24 mouse cellular contexts compared by ENCODE assay signal in genomic region chr7:84442343-84442911, GRCm38 (mm10). TPM values are rescaled to one million over a fixed set of nuclear protein-coding genes. Genes with fewer than 3 reads are reported as not detected.
"Had no signal": no experiment of that assay in that cellular context is flagged by ENCODE, and none has a peak within 500 bp of the region (broad histone marks: within the 10 kb centered on the region; RNA-seq: fewer than 3 reads in every experiment).

No protein-coding gene starts in this region.

- H3K4me2 ChIP-seq: liver, embryonic 11.5 days; liver, embryonic 13.5 days; liver, embryonic 15.5 days; midbrain, embryonic 12.5 days; neural tube, embryonic 13.5 days; neural tube, embryonic 15.5 days had no signal

- DNase-seq: liver; liver, embryonic 13.5 days; liver, postnatal 0 days; lung, postnatal 10 days; midbrain, embryonic 14.5 days; retina, postnatal 1 day; right cerebral cortex, adult 18-20 months; right cerebral cortex, postnatal 25 days; right cerebral cortex, postnatal 4 days; spleen, adult 18-20 months; thymus, adult 2 months; thymus, postnatal 25 days; thymus, postnatal 4 days had no signal

- H3K27me3 ChIP-seq: liver, embryonic 13.5 days; liver, embryonic 15.5 days; midbrain, embryonic 12.5 days; neural tube, embryonic 13.5 days; neural tube, embryonic 15.5 days had no signal

- ATAC-seq: liver, postnatal 0 days; midbrain, embryonic 16.5 days had no signal

- H3K9me3 ChIP-seq: liver, embryonic 13.5 days; liver, embryonic 15.5 days; midbrain, embryonic 10.5 days; midbrain, embryonic 12.5 days; neural tube, embryonic 13.5 days; neural tube, embryonic 15.5 days had no signal

- H3K27ac ChIP-seq: liver, embryonic 13.5 days; liver, embryonic 15.5 days; macrophage; midbrain, embryonic 10.5 days; midbrain, embryonic 12.5 days; neural tube, embryonic 13.5 days; neural tube, embryonic 15.5 days had no signal

- H3K4me1 ChIP-seq: liver, embryonic 13.5 days; liver, embryonic 15.5 days; midbrain, embryonic 12.5 days; neural tube, embryonic 13.5 days had no signal

- H3K9ac ChIP-seq: liver, embryonic 13.5 days; liver, embryonic 15.5 days; liver, postnatal 0 days; midbrain, embryonic 12.5 days; neural tube, embryonic 13.5 days; neural tube, embryonic 15.5 days had no signal

- H3K4me3 ChIP-seq: liver, embryonic 13.5 days; liver, embryonic 15.5 days; midbrain, embryonic 10.5 days; midbrain, embryonic 12.5 days; myocyte; neural tube, embryonic 13.5 days; neural tube, embryonic 15.5 days had no signal

- H3K36me3 ChIP-seq: liver, embryonic 13.5 days; liver, embryonic 15.5 days; midbrain, embryonic 10.5 days; midbrain, embryonic 12.5 days; neural tube, embryonic 13.5 days; neural tube, embryonic 15.5 days had no signal

RNA-seq across cellular contexts. Expression of gene Arnt2, which starts 32.5 kb away (rescaled TPM):
- total RNA-seq: megakaryocyte, adult 5-6 weeks; megakaryocyte-erythroid progenitor cell, adult 5-6 weeks had no signal
- polyA plus RNA-seq: liver, postnatal 0 days had no signal
